Mouse (Mus musculus): ENCODE results near the gene Dyx1c1. TPM values are rescaled to one million over a fixed set of nuclear protein-coding genes. Genes with fewer than 3 reads are reported as not detected.

Gene Dyx1c1
- polyA plus RNA-seq, 1 experiment from 2014 or later, result 1.5 TPM

GRCm38 (mm10) chr9:73008384-73008783 lies 49.8 kb downstream of the Dyx1c1 start:
- Histone ChIP-seq H3K27me3 (ENCODE audit: poor library complexity, severe bottlenecking) (no peaks in the 10 kb centered on the region), H3K4me1 (no peaks in the 10 kb centered on the region), H3K9me3 (no peaks in the 10 kb centered on the region), H3K27ac (no peak overlapping the region), H3K36me3 (replicated peaks) (peaks cover 21% of the 10 kb centered on the region), H3K4me3 (no peak overlapping the region)
- no peak for DNase-seq (ENCODE audit: extremely low spot score, low spot score)
- WGBS, result 82% methylated on average over 3 of the region's 3 CpGs

DNA sequence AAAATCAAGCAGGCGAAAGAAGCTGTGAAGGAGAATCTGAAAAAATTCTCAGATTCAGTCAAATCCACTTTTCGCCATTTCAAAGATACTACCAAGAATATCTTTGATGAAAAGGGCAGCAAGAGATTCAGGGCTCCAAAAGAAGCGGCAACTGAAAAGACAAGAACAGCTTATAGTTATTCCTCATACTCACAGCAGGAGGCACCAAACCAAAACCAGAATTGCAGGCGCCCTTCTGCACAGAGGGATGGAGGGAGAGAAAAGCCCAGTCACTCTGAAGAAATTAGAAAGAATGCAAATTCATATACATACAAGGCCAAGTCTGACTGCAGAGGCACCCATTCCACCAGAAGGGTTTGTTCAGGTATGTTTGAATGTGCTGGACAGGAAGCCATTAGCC lies 54.0 kb downstream of the Dyx1c1 start:
- Histone ChIP-seq H3K9me3 (no peaks in the 10 kb centered on the region), H3K36me3 (replicated peaks) (peaks cover 55% of the 10 kb centered on the region), H3K4me3 (no peak overlapping the region), H3K27me3 (ENCODE audit: poor library complexity, severe bottlenecking) (no peaks in the 10 kb centered on the region), H3K4me1 (no peaks in the 10 kb centered on the region), H3K27ac (no peak overlapping the region)
- DNase-seq (ENCODE audit: extremely low spot score, low spot score), result no peak
- 93% methylated on average over 4 of the region's 4 CpGs for WGBS

DNA sequence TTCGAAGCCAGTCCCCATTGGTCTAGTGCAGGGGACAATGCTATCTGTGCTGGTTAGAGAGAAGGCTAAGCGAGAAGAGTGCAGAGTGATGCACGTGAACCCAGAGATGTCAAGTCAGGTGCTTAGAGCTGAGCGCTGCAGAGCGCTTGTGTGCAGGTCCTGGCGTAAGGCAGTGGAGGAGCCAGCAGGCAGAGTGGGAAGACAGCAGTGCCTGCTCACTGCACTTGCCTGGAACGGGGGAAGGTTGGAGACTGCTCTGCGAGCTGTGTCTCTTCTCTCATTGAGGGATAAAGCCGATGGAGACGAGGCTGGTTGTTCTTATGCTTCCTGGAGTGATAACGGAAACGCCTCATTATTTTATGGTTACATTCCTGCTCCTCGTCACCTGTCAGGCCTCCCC lies 56.1 kb downstream of the Dyx1c1 start:
- DNase-seq (ENCODE audit: extremely low spot score, low spot score), result no peak
- H3K36me3 ChIP-seq (replicated peaks), result peaks cover 76% of the 10 kb centered on the region
- no peak overlapping the region for H3K4me3 ChIP-seq
- 92% methylated on average over 13 of the region's 13 CpGs for WGBS
- H3K9me3 ChIP-seq, result no peaks in the 10 kb centered on the region
- no peak overlapping the region for H3K27ac ChIP-seq
- H3K27me3 ChIP-seq (ENCODE audit: poor library complexity, severe bottlenecking), result no peaks in the 10 kb centered on the region
- no peaks in the 10 kb centered on the region for H3K4me1 ChIP-seq

- Histone ChIP-seq H3K9me3 (no peaks in the 10 kb centered on the region), H3K4me1 (no peaks in the 10 kb centered on the region), H3K27me3 (ENCODE audit: poor library complexity, severe bottlenecking) (no peaks in the 10 kb centered on the region), H3K27ac (no peak overlapping the region), H3K4me3 (no peak overlapping the region), H3K36me3 (replicated peaks) (peaks cover 76% of the 10 kb centered on the region)
- 91% methylated on average over 10 of the region's 10 CpGs for WGBS
- no peak for DNase-seq (ENCODE audit: extremely low spot score, low spot score)
Measured at GRCm38 (mm10) chr9:73019841-73020240, 61.3 kb downstream of the Dyx1c1 start.

- Histone ChIP-seq H3K4me1 (peaks cover 1% of the 10 kb centered on the region; the same call in 1 of the 2 replicates), H3K27me3 (ENCODE audit: poor library complexity, severe bottlenecking) (no peaks in the 10 kb centered on the region), H3K4me3 (no peak overlapping the region), H3K9me3 (no peaks in the 10 kb centered on the region), H3K27ac (no peak overlapping the region), H3K36me3 (replicated peaks) (peaks cover 68% of the 10 kb centered on the region)
- no peak for DNase-seq (ENCODE audit: extremely low spot score, low spot score)
- 93% methylated on average over 5 of the region's 5 CpGs for WGBS
Measured at GRCm38 (mm10) chr9:73020566-73021097, 62.0 kb downstream of the Dyx1c1 start.

Small RNA genes lying within 50 kb of the gene (microRNA-seq; reads per million reads assigned to microRNA genes)
- gene Gm27353, result not detected

Other genes with a start within 250 kb of the Dyx1c1 start
- gene Prtg, start 151.9 kb upstream of the Dyx1c1 start, polyA plus RNA-seq (2016; fragmentation: Nextera tagmentation; extraction: Ambion mirVana), result 10.1 and 11.5 TPM in 2 replicates
- gene Pygo1, start 33.1 kb upstream of the Dyx1c1 start, polyA plus RNA-seq (2016; fragmentation: Nextera tagmentation; extraction: Ambion mirVana), result 5.2 and 5.5 TPM in 2 replicates
- not detected in 2 replicates for gene Gm44503, start 67 bp downstream of the Dyx1c1 start, polyA plus RNA-seq (2016; fragmentation: Nextera tagmentation; extraction: Ambion mirVana)
- 15.4 and 18.7 TPM in 2 replicates for gene Ccpg1os, start 26.6 kb downstream of the Dyx1c1 start, polyA plus RNA-seq (2016; fragmentation: Nextera tagmentation; extraction: Ambion mirVana)
- gene Ccpg1, start 26.6 kb downstream of the Dyx1c1 start, polyA plus RNA-seq (2016; fragmentation: Nextera tagmentation; extraction: Ambion mirVana), result 15.5 and 15.9 TPM in 2 replicates
- gene Pigb, start 81.6 kb downstream of the Dyx1c1 start, polyA plus RNA-seq (2016; fragmentation: Nextera tagmentation; extraction: Ambion mirVana), result 14.9 and 15.4 TPM in 2 replicates
- 3.1 and 3.4 TPM in 2 replicates for gene Rab27a, start 86.1 kb downstream of the Dyx1c1 start, polyA plus RNA-seq (2016; fragmentation: Nextera tagmentation; extraction: Ambion mirVana)
- not detected in 2 replicates for gene Khdc3, start 143.1 kb downstream of the Dyx1c1 start, polyA plus RNA-seq (2016; fragmentation: Nextera tagmentation; extraction: Ambion mirVana)
- gene Gm20509, start 143.7 kb downstream of the Dyx1c1 start, polyA plus RNA-seq (2016; fragmentation: Nextera tagmentation; extraction: Ambion mirVana), result not detected in 2 replicates
- 157 and 160 TPM in 2 replicates for gene Rsl24d1, start 154.6 kb downstream of the Dyx1c1 start, polyA plus RNA-seq (2016; fragmentation: Nextera tagmentation; extraction: Ambion mirVana)